Mouse (Mus musculus) embryonic facial prominence, embryonic 10.5 days (tissue): Measurements from ENCODE around the gene Pde2a. TPM values are rescaled to one million over a fixed set of nuclear protein-coding genes. Genes with fewer than 3 reads are reported as not detected.
"Not testable (repeated sequence)": the region's sequence is repeated elsewhere in the genome, so short reads cannot be mapped to it uniquely, and the experiment has no call there.

Source experiments
- DNase-seq: peaks from one replicate; pipeline ENCODE4 v3.0.0-alpha.2; 2017; ENCODE audit warnings: low spot score
- H3K27ac ChIP-seq: fragments of 300-500 bp; sonication (generic); replicated peaks from 2 replicates; pipeline ENCODE4 v1.5.1; 2016; ENCODE audit warnings: mild to moderate bottlenecking
- H3K27me3 ChIP-seq: fragments of 300-500 bp; sonication (generic); replicated peaks from 2 replicates; pipeline ENCODE4 v1.6.1; 2016; ENCODE audit warnings: low read depth, mild to moderate bottlenecking; ENCODE audit not compliant: poor library complexity, severe bottlenecking
- H3K36me3 ChIP-seq: fragments of 300-500 bp; sonication (generic); replicated peaks from 2 replicates; pipeline ENCODE4 v1.6.1; 2016; ENCODE audit warnings: mild to moderate bottlenecking, moderate library complexity
- H3K4me1 ChIP-seq: fragments of 300-500 bp; sonication (generic); 2 replicates; pipeline ENCODE4 v1.6.1; 2016
- H3K4me3 ChIP-seq: fragments of 300-500 bp; sonication (generic); 2 replicates; pipeline ENCODE4 v1.5.1; 2016; ENCODE audit warnings: mild to moderate bottlenecking, moderate library complexity
- H3K9me3 ChIP-seq: fragments of 300-500 bp; sonication (generic); 2 replicates; pipeline ENCODE4 v1.6.1; 2016; ENCODE audit warnings: mild to moderate bottlenecking
- WGBS: fragments of 180-500 bp; shearing (Covaris S2); methylation state at CpG from one replicate; pipeline ENCODE4 v1.1.7; 2016; 5-methylcytosine and 5-hydroxymethylcytosine counted together
- microRNA counts: library from miRNA; unstranded; fragments of <30 nt; microRNA quantifications from one replicate; lab custom pipeline; 2017
- microRNA-seq: library from miRNA; unstranded; fragments of <30 nt; microRNA quantifications from one replicate; pipeline ENCODE4, GENCODE M21; 2017
- polyA plus RNA-seq: library from polyadenylated mRNA; unstranded; fragments of >200 nt; fragmentation: Nextera tagmentation; extraction: Ambion mirVana; gene quantifications from 2 replicates; pipeline ENCODE4 v1.2.1, GENCODE M21; 2016

The Pde2a gene
- polyA plus RNA-seq, 1 experiment from 2014 or later: 21.7 TPM

DNA sequence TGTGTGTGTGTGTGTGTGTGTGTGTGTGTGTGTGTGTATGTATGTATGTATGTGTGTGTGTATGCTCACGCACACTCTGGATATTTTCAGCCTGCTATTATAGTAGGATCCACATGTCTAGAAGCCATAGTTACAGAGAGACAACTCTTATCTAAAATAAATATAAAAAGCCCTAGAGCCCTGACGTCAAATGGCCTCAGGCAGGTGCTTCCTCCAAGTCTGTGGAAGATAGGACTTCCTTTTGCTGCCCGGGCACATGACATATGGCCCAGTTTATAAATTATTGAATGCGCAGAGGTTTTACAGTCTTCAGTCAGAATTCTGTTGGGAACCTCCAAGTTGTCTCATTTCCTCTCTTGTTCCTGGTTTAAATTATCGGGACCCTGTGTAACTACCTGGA lies 119.2 kb downstream of the Pde2a start:
- WGBS: 81% methylated on average over 5 of the region's 5 CpGs
- Histone ChIP-seq H3K4me1 (peaks cover 12% of the 10 kb centered on the region; the same call in 1 of the 2 replicates), H3K27ac (no peak overlapping the region), H3K4me3 (no peak overlapping the region), H3K9me3 (no peaks in the 10 kb centered on the region), H3K36me3 (no peaks in the 10 kb centered on the region), H3K27me3 (no peaks in the 10 kb centered on the region)
- DNase-seq: no peak

DNA sequence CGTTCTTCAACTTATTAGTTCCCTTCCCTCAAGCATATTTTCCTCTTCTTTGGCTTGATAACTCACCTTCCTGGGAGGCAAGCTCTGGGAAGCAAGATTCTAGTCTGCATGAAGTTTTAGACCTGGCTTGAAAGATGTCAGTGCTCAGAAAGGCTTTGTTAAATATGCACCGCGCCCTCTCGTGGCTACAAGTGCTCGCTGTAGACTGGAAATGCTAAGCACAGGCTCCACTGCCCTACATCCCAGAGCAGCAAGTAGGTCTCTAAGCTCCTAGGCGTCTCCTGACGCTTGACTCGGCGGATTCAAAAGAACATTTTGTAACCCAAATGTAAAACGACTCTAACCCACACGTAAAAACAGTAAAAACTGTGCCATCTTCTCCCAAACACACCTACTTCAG lies 119.6 kb downstream of the Pde2a start:
- H3K4me3 ChIP-seq: no peak overlapping the region
- WGBS: 4% methylated on average over 11 of the region's 11 CpGs
- H3K27me3 ChIP-seq: no peaks in the 10 kb centered on the region
- H3K36me3 ChIP-seq: no peaks in the 10 kb centered on the region
- no peak overlapping the region for H3K27ac ChIP-seq
- DNase-seq: peak; percentile 75
- H3K4me1 ChIP-seq: peaks cover 12% of the 10 kb centered on the region; the same call in 1 of the 2 replicates
- H3K9me3 ChIP-seq: no peaks in the 10 kb centered on the region

DNA sequence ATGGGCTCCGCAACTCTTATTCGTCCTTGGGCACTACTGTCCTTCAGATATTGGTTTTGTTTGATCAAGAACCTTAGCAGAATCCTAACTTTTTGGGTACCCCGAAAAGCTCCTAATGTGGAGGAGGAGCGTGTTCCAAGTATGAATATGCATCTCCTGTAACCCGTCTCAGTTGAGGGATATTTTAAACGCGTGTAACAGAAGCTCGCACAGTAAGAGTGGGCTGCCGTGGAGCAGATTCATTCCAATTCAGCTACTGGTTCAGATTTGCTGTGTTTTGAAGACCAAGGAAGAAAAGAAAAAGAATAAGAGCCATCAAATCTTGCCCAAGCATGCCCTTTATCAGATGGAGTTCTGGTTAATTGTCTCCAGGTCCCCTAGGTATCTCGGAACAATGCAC lies 120.2 kb downstream of the Pde2a start:
- no peaks in the 10 kb centered on the region for H3K27me3 ChIP-seq
- H3K4me1 ChIP-seq: peaks cover 12% of the 10 kb centered on the region; the same call in 1 of the 2 replicates
- no peak overlapping the region for H3K4me3 ChIP-seq
- WGBS: 73% methylated on average over 10 of the region's 10 CpGs
- DNase-seq: no peak
- no peaks in the 10 kb centered on the region for H3K36me3 ChIP-seq
- H3K27ac ChIP-seq: no peak overlapping the region
- H3K9me3 ChIP-seq: no peaks in the 10 kb centered on the region

DNA sequence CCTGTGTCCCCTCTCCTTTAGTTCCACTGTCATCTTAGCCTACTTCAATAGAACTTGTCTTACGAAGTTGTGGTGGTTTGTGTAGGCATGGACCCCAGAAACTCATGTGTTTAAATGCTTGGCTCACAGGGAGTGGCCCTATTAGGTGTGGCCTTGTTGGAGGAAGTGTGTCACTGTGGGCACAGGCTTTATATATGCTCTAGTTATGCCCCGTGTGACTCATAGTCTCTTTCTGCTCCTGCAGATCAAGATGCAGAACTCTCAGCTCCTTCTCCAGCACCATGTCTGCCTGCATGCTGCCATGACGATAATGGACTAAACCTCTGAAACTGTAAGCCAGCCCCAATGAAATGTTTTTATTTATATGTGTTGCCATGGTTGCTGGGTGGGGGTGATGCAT lies 126.2 kb downstream of the Pde2a start:
- no peak for DNase-seq
- Histone ChIP-seq H3K27me3 (no peaks in the 10 kb centered on the region), H3K9me3 (no peaks in the 10 kb centered on the region), H3K36me3 (no peaks in the 10 kb centered on the region), H3K4me1 (0 out of 2 replicates have a peak, but pooled peaks cover 2% of the 10 kb centered on the region), H3K4me3 (no peak overlapping the region), H3K27ac (no peak overlapping the region)
- 80% methylated on average over 3 of the region's 3 CpGs for WGBS

DNA sequence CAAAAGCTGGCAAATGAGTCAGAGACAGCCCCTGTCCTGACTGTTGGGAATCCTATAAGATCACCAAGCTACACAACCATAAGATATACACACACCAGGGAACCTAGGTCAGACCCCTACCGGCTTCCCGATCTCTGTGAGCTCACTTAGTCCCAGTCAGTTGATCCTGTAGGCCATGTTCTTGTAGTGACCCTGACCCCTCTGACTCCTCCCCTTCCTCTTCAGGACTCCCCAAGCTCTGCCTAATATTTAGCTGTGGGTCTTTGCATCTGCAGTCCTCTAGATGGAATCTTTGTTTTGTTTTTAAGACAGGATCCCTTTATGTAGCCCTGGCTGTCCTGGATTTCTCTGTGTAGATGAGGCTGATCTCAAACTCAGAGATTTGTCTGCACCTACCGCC lies 127.8 kb downstream of the Pde2a start:
- 87% methylated on average over 3 of the region's 3 CpGs for WGBS
- H3K27ac ChIP-seq: no peak overlapping the region
- no peaks in the 10 kb centered on the region for H3K36me3 ChIP-seq
- H3K27me3 ChIP-seq: no peaks in the 10 kb centered on the region
- no peak overlapping the region for H3K4me3 ChIP-seq
- no peaks in the 10 kb centered on the region for H3K9me3 ChIP-seq
- H3K4me1 ChIP-seq: 0 out of 2 replicates have a peak, but pooled peaks cover 2% of the 10 kb centered on the region
- DNase-seq: no peak

DNA sequence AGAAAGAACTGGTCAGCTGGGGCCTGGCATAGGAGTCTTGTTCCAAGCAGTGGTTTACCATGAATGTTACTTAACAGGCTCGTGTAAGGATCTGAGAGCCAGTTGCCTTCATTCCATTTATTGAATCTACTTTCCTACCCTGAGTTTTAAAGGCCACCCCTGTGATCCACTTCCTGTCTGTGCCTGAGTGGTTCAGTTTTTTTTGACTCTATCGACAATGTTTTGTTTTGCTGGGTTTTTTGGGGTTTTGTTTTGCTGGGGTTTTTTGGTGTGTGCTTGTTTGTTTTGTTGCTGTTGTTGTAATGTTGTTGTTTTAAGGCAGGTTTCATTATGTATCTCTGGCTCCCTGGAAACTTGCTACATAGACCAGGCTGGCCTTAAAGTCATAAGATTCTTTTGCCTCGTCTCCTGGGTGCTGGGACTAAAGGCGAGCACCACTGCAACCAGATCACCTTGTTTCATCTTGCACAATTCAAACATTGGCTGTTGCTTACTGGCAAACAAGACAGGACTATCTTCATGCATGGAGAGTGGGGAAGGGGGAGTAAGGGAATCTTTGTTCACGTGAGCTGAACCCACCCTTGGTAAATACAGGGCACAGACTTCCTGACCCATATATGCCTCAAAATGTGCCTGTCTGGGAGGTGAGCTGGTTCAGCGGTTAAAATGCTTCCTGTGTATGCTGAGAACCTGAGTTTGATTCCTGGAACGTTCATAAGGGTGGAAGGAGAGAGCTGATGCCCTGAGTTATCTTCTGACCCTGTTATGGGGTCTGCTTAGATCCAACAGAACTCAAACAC lies 129.4 kb downstream of the Pde2a start:
- H3K4me1 ChIP-seq: 0 out of 2 replicates have a peak, but pooled peaks cover 2% of the 10 kb centered on the region
- no peak overlapping the region for H3K27ac ChIP-seq
- H3K27me3 ChIP-seq: no peaks in the 10 kb centered on the region
- H3K36me3 ChIP-seq: no peaks in the 10 kb centered on the region
- WGBS: 67% methylated on average over 7 of the region's 7 CpGs
- no peak overlapping the region for H3K4me3 ChIP-seq
- no peak for DNase-seq
- H3K9me3 ChIP-seq: no peaks in the 10 kb centered on the region

DNA sequence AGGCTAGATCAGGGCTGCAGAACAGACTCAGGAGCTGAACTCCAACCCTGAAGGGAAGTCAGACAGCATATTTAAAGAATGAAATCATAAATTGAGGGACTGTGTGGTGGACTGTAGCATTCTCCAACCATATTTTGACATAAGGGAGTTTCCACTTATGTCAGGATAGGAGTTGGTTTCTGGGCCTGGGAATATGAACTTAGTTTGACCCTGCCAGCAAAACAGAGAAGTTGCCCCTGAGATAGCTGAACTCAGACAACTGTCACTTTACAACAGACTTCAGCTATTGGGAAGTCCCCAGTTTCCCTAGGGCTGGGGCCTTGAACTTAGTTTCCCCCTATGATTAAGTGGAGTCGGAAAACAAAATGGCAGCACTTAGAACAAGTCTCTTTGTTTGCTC lies 130.0 kb downstream of the Pde2a start:
- no peaks in the 10 kb centered on the region for H3K9me3 ChIP-seq
- H3K27ac ChIP-seq: no peak overlapping the region
- H3K4me3 ChIP-seq: no peak overlapping the region
- DNase-seq: no peak
- WGBS: 86% methylated on average over 1 of the region's 1 CpGs
- H3K27me3 ChIP-seq: no peaks in the 10 kb centered on the region
- H3K36me3 ChIP-seq: no peaks in the 10 kb centered on the region
- 0 out of 2 replicates have a peak, but pooled peaks cover 2% of the 10 kb centered on the region for H3K4me1 ChIP-seq

DNA sequence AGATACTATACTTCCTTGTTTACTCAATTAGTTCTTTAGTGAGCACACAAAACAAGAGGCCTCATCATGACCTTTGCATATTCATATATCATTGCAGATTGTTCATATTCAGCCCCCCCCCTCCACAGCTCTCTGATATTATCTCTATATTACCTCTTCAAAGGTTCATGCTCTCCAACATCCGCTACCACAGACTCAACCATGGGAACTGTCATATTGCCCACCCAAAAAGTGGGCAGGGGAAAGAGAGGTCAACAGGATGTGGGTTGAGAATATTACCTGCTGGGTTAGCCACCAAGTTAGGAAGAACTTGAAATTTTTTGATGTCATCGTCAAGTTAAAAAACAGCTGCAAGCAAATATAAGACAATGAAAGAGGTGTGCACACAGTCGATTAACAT lies 134.0 kb downstream of the Pde2a start:
- not testable (repeated sequence) for H3K9me3 ChIP-seq, H3K27me3 ChIP-seq, H3K4me3 ChIP-seq, H3K27ac ChIP-seq, H3K4me1 ChIP-seq, H3K36me3 ChIP-seq, DNase-seq
- WGBS: 91% methylated on average over 3 of the region's 3 CpGs

DNA sequence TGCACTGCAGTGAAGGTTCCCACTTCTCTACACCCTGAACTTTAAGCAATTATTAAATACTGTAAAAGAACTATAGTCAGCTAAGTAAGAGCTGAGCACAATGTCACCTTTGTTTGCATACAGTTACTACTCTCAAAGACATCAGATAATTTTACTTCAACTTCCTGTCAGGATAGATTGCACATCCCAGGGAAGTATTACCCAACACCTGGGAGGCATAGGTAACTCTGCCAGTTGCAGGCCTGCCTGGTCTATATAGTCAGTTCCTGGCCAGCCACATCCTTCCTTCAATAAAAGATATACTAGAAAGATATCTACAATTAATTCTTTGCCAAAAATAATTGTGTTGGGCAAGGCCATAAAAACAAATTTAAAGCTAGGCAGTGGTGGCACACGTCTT lies 135.9 kb downstream of the Pde2a start:
- Histone ChIP-seq H3K36me3 (no peaks in the 10 kb centered on the region), H3K27me3 (no peaks in the 10 kb centered on the region), H3K9me3 (no peaks in the 10 kb centered on the region), H3K4me3 (no peak overlapping the region), H3K27ac (no peak overlapping the region), H3K4me1 (no peaks in the 10 kb centered on the region)
- no peak for DNase-seq
- 85% methylated on average over 1 of the region's 1 CpGs for WGBS

DNA sequence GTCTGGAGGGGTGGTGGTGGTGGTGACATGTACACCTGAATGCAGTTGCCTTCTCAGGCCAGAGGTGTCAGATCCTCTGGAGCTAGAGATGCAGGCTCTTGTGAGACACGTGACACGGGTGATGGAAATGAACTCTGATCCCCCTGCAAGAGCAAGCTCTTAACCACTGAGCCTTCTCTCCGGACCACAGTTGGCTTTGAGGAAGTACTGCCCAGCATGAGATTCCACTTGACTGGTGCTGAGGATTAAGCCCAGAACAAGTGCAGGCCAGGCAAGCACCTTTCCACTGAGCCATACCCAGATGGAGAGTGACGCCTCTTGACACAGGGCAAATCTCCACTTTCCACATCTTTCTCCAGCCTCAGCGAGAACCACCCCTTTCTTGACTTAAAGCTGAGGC lies 137.9 kb downstream of the Pde2a start:
- H3K9me3 ChIP-seq, H3K27me3 ChIP-seq, H3K27ac ChIP-seq, H3K4me1 ChIP-seq, H3K4me3 ChIP-seq, DNase-seq, H3K36me3 ChIP-seq: not testable (repeated sequence)
- WGBS: 79% methylated on average over 5 of the region's 5 CpGs

MicroRNA genes within 50 kb of the gene (microRNA counts, 519-probe panel; counts per million panel counts)
- microRNA mmu-miR-139-3p (lab: Ali Mortazavi, UCI): 188 counts per million, percentile 57 among the panel's probes with 10 or more counts
- microRNA mmu-miR-139-5p (lab: Ali Mortazavi, UCI): 1,118 counts per million, percentile 57 among the panel's probes with 10 or more counts

Small RNA genes lying within 50 kb of the gene (microRNA-seq; reads per million reads assigned to microRNA genes)
- 2,672 reads per million, percentile 85 among the genes with 10 or more reads in this experiment for gene Mir139

Other genes starting within 250 kb of the Pde2a start
- gene Atg16l2, start 119.4 kb upstream of the Pde2a start, polyA plus RNA-seq: 13.1 and 15.1 TPM in 2 replicates
- gene Stard10, start 104.6 kb upstream of the Pde2a start, polyA plus RNA-seq: 12.3 and 15.4 TPM in 2 replicates
- gene Arap1, start 73.6 kb upstream of the Pde2a start, polyA plus RNA-seq: 15.4 and 17.4 TPM in 2 replicates
- not detected in 2 replicates for gene Gm45837, start 10.8 kb upstream of the Pde2a start, polyA plus RNA-seq
- not detected in 2 replicates for gene Art2b, start 163.9 kb downstream of the Pde2a start, polyA plus RNA-seq
- 56.2 and 58.3 TPM in 2 replicates for gene Clpb, start 241.9 kb downstream of the Pde2a start, polyA plus RNA-seq